Mouse (Mus musculus) layer of hippocampus, adult 8-10 months (tissue): ENCODE results near the gene Ndufs2. TPM values are rescaled to one million over a fixed set of nuclear protein-coding genes. Genes with fewer than 3 reads are reported as not detected.

Experiments
- DNase-seq, 2 experiments: peaks; one replicate each; pipeline ENCODE4 v3.0.0; 2022; ENCODE audit warnings: low spot score in 2 of 2
- total RNA-seq, 4 experiments: library from RNA; stranded (reverse); gene quantifications; 2 replicates each; pipeline ENCODE4 v1.2.4; 2022

Ndufs2 gene
- 100 to 1,000 TPM; 263 to 286 (median 271) TPM for total RNA-seq

GRCm38 (mm10) chr1:171250680-171251593, at the start of gene Ndufs2:
Gene Ndufs2, minus strand, starts transcription at chr1:171251388.
- DNase-seq = no peak

GRCm38 (mm10) chr1:171298226-171298625, 47.0 kb upstream of the Ndufs2 start:
- no peak for DNase-seq

- no peak for DNase-seq
Observed at GRCm38 (mm10) chr1:171295063-171295402, 43.8 kb upstream of the Ndufs2 start.

DNA sequence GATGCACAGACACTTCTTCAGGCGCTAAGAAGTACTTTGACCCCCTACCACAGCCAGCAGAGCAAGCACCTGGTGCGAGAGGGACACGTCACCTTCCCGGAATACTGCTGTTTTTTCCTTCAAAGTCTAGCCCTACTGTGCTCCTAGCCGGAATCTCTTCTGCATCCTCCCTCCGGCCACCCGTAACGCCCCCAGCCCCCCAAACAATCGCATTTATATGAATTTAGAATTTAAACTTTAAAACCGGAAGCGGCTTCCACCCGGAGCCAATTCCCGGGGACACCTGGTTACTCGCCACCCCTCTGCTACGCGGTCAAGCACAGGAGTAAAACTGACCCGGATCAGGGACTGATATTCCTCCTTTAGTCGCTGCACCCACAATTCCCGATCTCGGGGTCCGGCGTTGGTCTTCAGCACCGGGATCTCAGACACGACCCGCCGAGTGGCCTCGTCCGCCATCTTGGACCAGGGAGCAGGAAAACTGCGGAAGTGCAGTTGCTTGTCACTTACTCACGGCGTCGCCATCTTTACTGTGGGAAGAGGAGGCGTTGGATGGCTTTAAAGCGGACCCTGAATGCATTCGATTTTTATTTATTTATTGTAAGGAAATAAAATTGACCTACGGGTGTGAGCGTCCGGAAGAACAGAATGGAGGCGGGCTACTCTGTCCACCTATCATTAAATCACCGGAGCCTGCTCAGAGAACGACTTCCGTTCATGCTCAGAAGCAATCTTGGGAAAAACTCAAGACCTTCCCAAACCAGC, 43.3 kb upstream of the Ndufs2 start, which contains the start of gene Ufc1:
Ufc1 (minus strand) TSS at position 727 of the 765 bp plus-strand sequence.
- peak; percentile 77 to 85 for DNase-seq

DNA sequence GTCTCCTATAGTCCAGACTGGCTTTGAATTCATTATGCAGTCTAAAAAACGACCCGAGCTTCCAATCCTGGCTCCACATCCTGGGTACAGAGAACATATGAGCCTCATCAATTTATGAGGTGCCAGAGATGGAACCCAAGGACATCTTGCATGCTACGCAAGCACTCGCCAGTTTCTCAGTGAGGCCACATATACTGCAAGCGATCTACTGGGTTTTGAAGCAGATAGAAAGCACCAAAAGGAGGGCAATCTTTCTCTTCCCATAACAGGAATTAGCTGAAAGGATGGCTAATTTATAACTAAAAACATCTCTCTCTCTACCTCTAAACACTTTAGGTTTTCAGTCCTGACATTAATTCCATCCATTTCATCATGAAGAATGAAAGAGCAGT, 42.7 kb upstream of the Ndufs2 start:
- no peak for DNase-seq

DNA sequence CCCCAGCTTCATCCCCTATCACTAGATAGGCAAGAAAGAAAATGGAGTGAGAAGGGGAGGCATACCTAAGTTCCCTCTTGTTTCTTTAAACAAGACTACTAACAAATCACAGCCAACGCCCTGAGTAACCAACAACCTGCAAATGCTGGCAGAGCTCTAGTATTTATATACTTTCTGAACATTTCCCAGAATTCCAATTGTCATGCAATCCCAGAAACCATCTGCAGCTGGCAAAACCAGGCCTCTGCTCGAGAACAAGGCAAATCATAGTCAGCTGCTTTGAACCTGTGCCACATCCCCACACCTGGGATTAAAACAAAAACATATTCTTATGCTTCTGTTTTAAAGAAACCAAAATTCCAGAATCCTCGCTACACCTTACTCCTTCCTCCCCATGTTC, 42.2 kb upstream of the Ndufs2 start:
- peak in 1 of 2 experiments; percentile 4 for DNase-seq

DNA sequence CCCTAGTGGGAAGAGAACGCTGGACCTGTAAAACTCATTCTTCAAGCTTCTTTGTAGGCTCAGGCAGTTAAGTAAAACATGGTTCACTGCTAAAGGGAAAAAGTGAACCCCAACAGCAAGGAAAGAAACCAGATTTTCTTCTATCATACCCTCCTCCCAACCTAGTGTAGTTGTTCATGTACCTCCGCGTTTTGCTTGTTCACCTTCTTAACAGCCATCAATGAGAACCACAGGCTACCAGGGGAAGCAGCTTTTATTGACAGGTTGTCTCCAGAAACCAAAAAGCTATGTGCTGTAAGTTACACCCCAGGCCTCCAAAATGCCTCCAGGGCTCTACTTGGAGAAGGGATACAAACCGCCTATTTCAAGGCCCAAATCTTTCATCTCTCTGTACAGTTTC, 37.1 kb upstream of the Ndufs2 start:
- no peak for DNase-seq

DNA sequence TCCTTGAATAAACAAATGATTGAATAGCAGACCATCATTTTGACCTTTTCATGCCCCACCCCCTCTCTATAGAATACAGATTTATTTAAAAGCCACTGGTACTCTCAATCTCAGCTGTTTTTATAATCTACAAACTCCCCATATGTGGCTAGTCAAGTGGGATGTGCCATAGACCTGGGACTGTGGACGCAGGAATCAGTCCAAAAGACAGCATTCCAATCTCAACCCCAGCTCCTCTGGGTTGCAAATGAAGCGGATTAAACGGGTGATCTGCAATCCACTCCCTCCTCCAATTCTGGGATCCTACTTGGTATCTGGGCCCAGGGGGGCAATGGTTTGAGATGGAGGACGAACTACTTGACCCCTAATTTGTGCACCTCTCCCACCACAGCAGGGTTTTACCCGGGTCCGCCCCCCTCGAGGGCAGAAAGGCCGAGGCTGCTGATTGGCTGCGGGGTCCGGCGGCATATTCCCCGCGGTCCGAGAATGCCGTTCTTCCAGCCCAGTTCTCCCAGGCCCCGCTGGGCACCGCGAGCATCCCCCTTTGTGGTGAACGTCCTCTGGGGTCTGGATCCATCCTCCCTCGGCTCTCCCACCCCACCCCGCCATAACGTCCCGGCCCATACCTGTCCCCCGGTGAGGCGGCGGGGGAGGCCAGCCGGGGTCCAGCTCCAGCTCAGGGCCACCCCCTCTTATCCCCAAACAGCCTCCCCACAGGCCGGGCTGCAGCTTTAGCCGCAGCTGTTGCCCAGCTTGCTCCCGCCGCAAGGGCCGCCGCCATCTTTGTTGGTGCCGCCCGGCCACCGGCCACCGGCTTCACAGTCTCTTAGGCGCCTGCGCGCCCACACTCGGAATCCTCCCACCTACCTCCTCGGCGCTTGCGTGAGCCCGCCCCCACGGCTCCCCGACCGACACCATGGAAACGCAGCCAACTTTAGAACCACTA, 36.2 kb upstream of the Ndufs2 start, which contains the start of gene Usp21:
Usp21 (minus strand) TSS at position 856 of the 946 bp plus-strand sequence.
- DNase-seq = peak; percentile 92 to 95

DNA sequence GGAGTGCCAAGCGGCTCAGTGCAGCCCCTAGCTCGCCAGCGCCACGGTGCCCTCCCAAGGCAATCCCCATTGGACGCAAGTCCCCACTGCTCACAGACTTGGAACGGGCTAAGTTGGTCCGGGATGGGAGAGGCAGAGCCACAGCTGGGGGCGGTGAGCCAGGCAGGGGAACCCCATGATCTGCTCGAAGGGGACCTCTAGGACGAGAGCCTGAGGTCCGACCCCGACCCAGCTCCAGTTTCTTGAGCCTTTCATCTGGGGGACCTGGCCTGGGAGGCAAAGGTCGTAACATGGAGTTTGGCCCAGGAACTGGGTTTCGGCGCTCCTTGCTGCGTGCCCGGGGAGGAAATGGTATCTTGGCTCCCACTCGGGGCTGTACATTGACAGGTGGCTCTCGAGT, 35.3 kb upstream of the Ndufs2 start:
- DNase-seq = peak in 1 of 2 experiments; percentile 11

DNA sequence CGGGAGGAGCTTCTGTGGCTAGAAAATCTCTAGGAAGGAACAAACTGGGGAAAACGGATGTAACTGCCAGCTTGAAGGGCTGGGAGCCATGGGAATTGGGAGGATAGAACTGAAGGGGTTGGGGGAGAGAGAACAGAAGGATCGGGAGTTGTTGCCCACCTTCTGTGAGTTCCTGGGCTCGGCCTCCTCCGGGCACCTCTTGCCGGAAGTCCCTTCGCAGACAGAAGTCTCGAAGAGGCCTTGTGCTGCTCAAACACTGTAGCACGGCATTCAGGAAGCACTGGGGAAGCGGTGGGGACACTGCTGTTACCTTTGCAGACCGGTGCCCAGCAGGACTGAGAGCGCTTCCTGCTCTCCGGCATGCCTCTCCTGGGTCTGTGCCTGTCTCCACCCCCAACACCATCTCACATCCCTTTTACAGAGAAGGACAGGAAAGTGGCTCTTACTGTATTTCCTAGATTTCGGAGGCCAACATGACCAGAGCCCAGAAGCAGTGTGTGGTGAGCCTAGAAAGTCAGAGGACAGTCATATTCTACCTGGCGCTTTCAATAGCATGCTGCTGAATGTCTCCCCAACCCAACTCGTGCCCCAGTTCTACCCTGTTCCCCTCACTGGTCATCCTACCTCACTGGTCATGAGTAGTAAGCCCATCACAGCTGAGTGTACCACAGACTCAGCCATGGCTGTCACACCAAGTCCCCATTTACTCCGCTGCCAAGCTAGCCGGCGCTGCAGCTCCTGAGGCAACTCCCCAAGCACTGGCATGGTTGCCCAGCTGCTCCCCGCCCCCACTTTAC, 34.1 kb upstream of the Ndufs2 start:
- DNase-seq = peak in 1 of 2 experiments; percentile 11

- peak in 1 of 2 experiments; percentile 4 for DNase-seq
Observed at GRCm38 (mm10) chr1:171284491-171284890, 33.3 kb upstream of the Ndufs2 start.

DNA sequence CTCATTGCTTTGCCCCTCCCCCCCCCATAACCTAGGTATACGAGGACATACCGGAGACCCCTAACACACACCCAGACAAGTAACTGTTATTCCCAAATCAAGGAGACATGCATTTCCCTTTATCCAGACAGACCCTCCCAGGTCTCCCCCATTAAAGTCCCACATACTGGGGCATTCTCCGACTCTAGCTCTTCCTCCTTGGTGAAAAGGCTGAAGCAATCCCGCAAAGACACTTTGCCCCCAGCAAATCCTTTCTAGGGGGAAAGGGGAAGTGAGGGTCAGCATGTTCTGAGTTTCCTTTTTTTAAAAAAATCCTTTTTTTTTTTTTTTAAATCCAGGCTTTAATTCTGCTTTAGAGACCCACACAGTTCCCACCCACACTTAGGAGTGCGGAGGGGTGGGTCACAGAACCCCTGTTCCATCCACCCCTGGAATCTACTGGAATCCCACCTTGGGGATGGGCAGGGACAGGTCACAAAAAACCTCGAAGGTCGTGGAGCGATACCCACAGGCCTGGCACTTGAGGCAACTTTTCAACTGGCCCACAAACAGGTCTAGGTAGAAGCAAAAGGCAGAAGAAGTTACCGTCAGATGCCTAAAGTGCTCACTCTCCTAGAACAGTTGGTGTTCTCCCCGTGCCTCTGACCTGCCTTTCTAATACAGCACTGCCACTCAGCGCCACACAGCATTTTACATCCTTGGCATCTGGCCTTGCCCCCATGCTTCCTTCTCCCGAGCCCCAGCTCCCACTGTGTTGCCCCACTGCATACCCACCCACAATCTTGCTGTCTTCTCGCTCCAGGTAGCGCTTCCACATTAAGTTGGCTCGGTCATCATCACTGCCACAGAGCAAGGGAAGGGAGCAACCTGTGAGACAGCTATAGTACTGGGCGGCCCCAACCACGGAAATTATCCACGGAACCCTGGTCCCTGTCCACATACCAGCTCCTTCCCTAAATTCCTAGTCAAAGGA, 32.3 kb upstream of the Ndufs2 start:
- DNase-seq = peak in 1 of 2 experiments; percentile 4

DNA sequence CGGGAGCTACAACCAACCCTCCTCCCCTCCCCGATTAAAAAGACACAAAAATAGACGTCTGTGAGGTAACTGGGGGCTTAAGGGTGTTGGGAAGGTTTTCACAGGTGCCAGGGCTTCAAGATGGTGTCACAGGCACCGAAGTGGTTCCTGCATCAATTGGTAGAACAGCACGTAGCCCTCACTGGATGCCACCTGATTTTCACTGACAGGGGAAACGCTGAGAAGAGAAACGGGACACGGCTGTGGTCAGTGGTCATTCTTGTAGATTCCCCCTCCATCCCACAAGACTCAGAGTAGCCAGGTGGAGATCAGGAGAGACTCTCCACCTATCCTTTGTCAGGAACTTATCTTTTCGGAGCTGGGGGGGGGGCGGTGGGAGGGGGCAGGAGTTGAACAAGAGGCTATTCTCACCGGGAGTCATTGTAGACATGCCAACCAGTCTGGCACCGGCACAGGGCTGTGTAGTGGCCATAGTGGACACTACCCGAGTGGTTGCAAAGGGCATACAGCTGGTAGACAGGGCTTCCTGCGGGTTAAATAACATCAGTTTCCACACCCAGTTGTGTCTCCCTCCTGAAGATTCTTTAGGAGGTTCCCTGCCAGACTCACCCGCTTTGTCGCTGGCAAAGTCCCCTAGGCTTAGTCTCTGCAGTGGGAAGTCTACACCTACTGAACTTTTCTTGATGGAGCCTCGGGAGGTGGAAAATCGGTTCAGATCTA, 31.1 kb upstream of the Ndufs2 start:
- DNase-seq = peak in 1 of 2 experiments; percentile 7

- DNase-seq = peak in 1 of 2 experiments; percentile 80
Observed at GRCm38 (mm10) chr1:171281528-171281923, 30.3 kb upstream of the Ndufs2 start.

- DNase-seq = peak; percentile 93 to 96
Observed at GRCm38 (mm10) chr1:171280916-171281527, 29.8 kb upstream of the Ndufs2 start, which contains the start of gene Ppox. Gene Ppox, minus strand, starts transcription at chr1:171281186.

- DNase-seq = peak; percentile 3 to 19
Observed at GRCm38 (mm10) chr1:171280250-171280915, 29.2 kb upstream of the Ndufs2 start.

- DNase-seq = peak in 1 of 2 experiments; percentile 1
Observed at GRCm38 (mm10) chr1:171279721-171280120, 28.5 kb upstream of the Ndufs2 start.
